Mouse (Mus musculus): ENCODE measurements at regions not wholly inside any gene's neighbourhood (a gene's known extent, or its start where the extent isn't known, plus 50 kb on each side); places are given as distances from the start of the nearest gene placed in this dataset.

- Histone ChIP-seq H3K4me2 (no peak overlapping the region), H3K4me3 (no peak overlapping the region), H3K27me3 (no peaks in the 10 kb centered on the region), H3K36me3 (no peaks in the 10 kb centered on the region), H3K9me3 (peaks cover 5% of the 10 kb centered on the region; the same call in 1 of the 2 replicates), H3K4me1 (replicated peaks) (no peaks in the 10 kb centered on the region), H3K9ac (no peak overlapping the region), H3K27ac (no peak overlapping the region)
- 93% methylated on average over 12 of the region's 12 CpGs for WGBS
- ATAC-seq (ENCODE audit: low FRiP score) = no peak
Observed at GRCm38 (mm10) chr12:110332616-110333154, 53.8 kb downstream of the Dio3 start.

- WGBS = 78% methylated on average over 2 of the region's 2 CpGs
- ATAC-seq (ENCODE audit: low FRiP score) = no peak
- Histone ChIP-seq H3K27ac (no peak overlapping the region), H3K27me3 (no peaks in the 10 kb centered on the region), H3K4me2 (no peak overlapping the region), H3K4me3 (no peak overlapping the region), H3K4me1 (replicated peaks) (no peaks in the 10 kb centered on the region), H3K36me3 (no peaks in the 10 kb centered on the region), H3K9me3 (peaks cover 5% of the 10 kb centered on the region; the same call in 1 of the 2 replicates), H3K9ac (no peak overlapping the region)
Observed at GRCm38 (mm10) chr12:110334609-110335008, 55.7 kb downstream of the Dio3 start.

GRCm38 (mm10) chr12:110344280-110344827 lies 65.5 kb downstream of the Dio3 start:
- H3K4me3 ChIP-seq = no peak overlapping the region
- no peak overlapping the region for H3K27ac ChIP-seq
- H3K9ac ChIP-seq = no peak overlapping the region
- H3K27me3 ChIP-seq = no peaks in the 10 kb centered on the region
- no peaks in the 10 kb centered on the region for H3K9me3 ChIP-seq
- H3K4me1 ChIP-seq (replicated peaks) = no peaks in the 10 kb centered on the region
- no peaks in the 10 kb centered on the region for H3K36me3 ChIP-seq
- WGBS = 84% methylated on average over 4 of the region's 4 CpGs
- ATAC-seq (ENCODE audit: low FRiP score) = no peak
- H3K4me2 ChIP-seq = no peak overlapping the region

- no peak overlapping the region for H3K4me3 ChIP-seq
- no peak for ATAC-seq (ENCODE audit: low FRiP score)
- no peaks in the 10 kb centered on the region for H3K36me3 ChIP-seq
- H3K4me1 ChIP-seq (replicated peaks) = no peaks in the 10 kb centered on the region
- WGBS = 72% methylated on average over 1 of the region's 1 CpGs
- no peak overlapping the region for H3K27ac ChIP-seq
- no peaks in the 10 kb centered on the region for H3K27me3 ChIP-seq
- H3K4me2 ChIP-seq = no peak overlapping the region
- H3K9ac ChIP-seq = no peak overlapping the region
- H3K9me3 ChIP-seq = no peaks in the 10 kb centered on the region
Observed at GRCm38 (mm10) chr12:110349621-110350020, 70.8 kb downstream of the Dio3 start.

- Histone ChIP-seq H3K9ac (no peak overlapping the region), H3K9me3 (no peaks in the 10 kb centered on the region), H3K36me3 (no peaks in the 10 kb centered on the region), H3K4me1 (replicated peaks) (no peaks in the 10 kb centered on the region), H3K4me3 (no peak overlapping the region), H3K4me2 (no peak overlapping the region), H3K27ac (no peak overlapping the region), H3K27me3 (no peaks in the 10 kb centered on the region)
- ATAC-seq (ENCODE audit: low FRiP score) = no peak
- 75% methylated on average over 6 of the region's 6 CpGs for WGBS
Observed at GRCm38 (mm10) chr12:110355851-110356250, 77.0 kb downstream of the Dio3 start.

- ATAC-seq (ENCODE audit: low FRiP score) = no peak
- H3K4me1 ChIP-seq (replicated peaks) = peaks cover 3% of the 10 kb centered on the region; the same call in 1 of the 2 replicates
- H3K9me3 ChIP-seq = no peaks in the 10 kb centered on the region; the same call in 1 of the 2 replicates
- no peak overlapping the region for H3K9ac ChIP-seq
- H3K27ac ChIP-seq = no peak overlapping the region
- no peak overlapping the region for H3K4me3 ChIP-seq
- no peak overlapping the region for H3K4me2 ChIP-seq
- 94% methylated on average over 6 of the region's 6 CpGs for WGBS
- H3K27me3 ChIP-seq = peaks cover 6% of the 10 kb centered on the region
- H3K36me3 ChIP-seq = no peaks in the 10 kb centered on the region
Observed at GRCm38 (mm10) chr12:110367102-110367501, 79.8 kb upstream of the Ppp2r5c start.

GRCm38 (mm10) chr12:110367822-110368221 lies 79.1 kb upstream of the Ppp2r5c start:
- no peaks in the 10 kb centered on the region for H3K36me3 ChIP-seq
- 89% methylated on average over 4 of the region's 4 CpGs for WGBS
- no peak overlapping the region for H3K4me3 ChIP-seq
- H3K9ac ChIP-seq = no peak overlapping the region
- peaks cover 9% of the 10 kb centered on the region for H3K27me3 ChIP-seq
- H3K27ac ChIP-seq = no peak overlapping the region
- no peak overlapping the region for H3K4me2 ChIP-seq
- H3K4me1 ChIP-seq (replicated peaks) = peaks cover 10% of the 10 kb centered on the region
- no peaks in the 10 kb centered on the region; the same call in 1 of the 2 replicates for H3K9me3 ChIP-seq
- ATAC-seq (ENCODE audit: low FRiP score) = no peak

GRCm38 (mm10) chr12:110371886-110372690 lies 74.8 kb upstream of the Ppp2r5c start:
- Histone ChIP-seq H3K9me3 (no peaks in the 10 kb centered on the region; the same call in 1 of the 2 replicates), H3K27ac (no peak overlapping the region), H3K4me3 (no peak overlapping the region), H3K4me1 (replicated peaks) (peaks cover 46% of the 10 kb centered on the region), H3K9ac (no peak overlapping the region), H3K36me3 (no peaks in the 10 kb centered on the region), H3K4me2 (no peak overlapping the region), H3K27me3 (peaks cover 29% of the 10 kb centered on the region)
- WGBS = 76% methylated on average over 13 of the region's 13 CpGs
- no peak for ATAC-seq (ENCODE audit: low FRiP score)

GRCm38 (mm10) chr12:110372986-110373385 lies 73.9 kb upstream of the Ppp2r5c start:
- Histone ChIP-seq H3K27me3 (peaks cover 35% of the 10 kb centered on the region), H3K9me3 (no peaks in the 10 kb centered on the region), H3K27ac (no peak overlapping the region), H3K9ac (no peak overlapping the region), H3K4me1 (replicated peaks) (peaks cover 48% of the 10 kb centered on the region), H3K4me2 (peak overlapping the region; percentile 40), H3K4me3 (no peak overlapping the region), H3K36me3 (no peaks in the 10 kb centered on the region)
- WGBS = 32% methylated on average over 9 of the region's 9 CpGs
- peak; percentile 41; the same call in 1 of the 2 replicates for ATAC-seq (ENCODE audit: low FRiP score)

- H3K9ac ChIP-seq = peak overlapping the region; percentile 39; the same call in 1 of the 2 replicates
- H3K4me3 ChIP-seq = no peak overlapping the region
- peaks cover 35% of the 10 kb centered on the region for H3K27me3 ChIP-seq
- H3K36me3 ChIP-seq = no peaks in the 10 kb centered on the region
- H3K4me2 ChIP-seq = peak overlapping the region; percentile 40
- 3% methylated on average over 27 of the region's 27 CpGs for WGBS
- no peaks in the 10 kb centered on the region for H3K9me3 ChIP-seq
- H3K27ac ChIP-seq = no peak overlapping the region
- H3K4me1 ChIP-seq (replicated peaks) = peaks cover 48% of the 10 kb centered on the region
- peak; percentile 79 for ATAC-seq (ENCODE audit: low FRiP score)
Observed at GRCm38 (mm10) chr12:110373408-110374065, 73.4 kb upstream of the Ppp2r5c start.

- 0 out of 2 replicates have a peak overlapping the region, but pooled peaks have one; percentile 35 for H3K9ac ChIP-seq
- peak overlapping the region; percentile 48 for H3K27ac ChIP-seq
- peak; percentile 12 for ATAC-seq (ENCODE audit: low FRiP score)
Observed at GRCm38 (mm10) chr12:110375139-110375538, 71.8 kb upstream of the Ppp2r5c start.

More at GRCm38 (mm10) chr12:110375139-110375538, 71.8 kb upstream of the Ppp2r5c start:
- Histone ChIP-seq H3K9me3 (no peaks in the 10 kb centered on the region), H3K4me1 (replicated peaks) (peaks cover 55% of the 10 kb centered on the region), H3K36me3 (no peaks in the 10 kb centered on the region), H3K4me2 (peak overlapping the region; percentile 37), H3K4me3 (no peak overlapping the region), H3K27me3 (peaks cover 35% of the 10 kb centered on the region)
- 7% methylated on average over 15 of the region's 15 CpGs for WGBS
